In genomic region chr6:38252139-38252538, GRCm38 (mm10) we compare ENCODE assay signal across 11 mouse cellular contexts. TPM values are rescaled to one million over a fixed set of nuclear protein-coding genes. Genes with fewer than 3 reads are reported as not detected.
A peak's percentile ranks its signal among the peaks of the same experiment; 100 is the strongest.
DNase-seq lines count a peak whose midpoint lies in the region; ATAC-seq lines count a peak whose summit lies in the region.
"Had no signal": no experiment of that assay in that cellular context is flagged by ENCODE, and none has a peak within 500 bp of the region (broad histone marks: within the 10 kb centered on the region; RNA-seq: fewer than 3 reads in every experiment).

No protein-coding gene starts in this region.

- ATAC-seq in embryonic facial prominence, embryonic 12.5 days (ENCODE audit: insufficient number of reproducible peaks, insufficient read depth, low FRiP score, low TSS enrichment), result no peak
- no peak for ATAC-seq in intestine, embryonic 15.5 days
- ATAC-seq in midbrain, embryonic 11.5 days (ENCODE audit: low FRiP score), result no peak
- ATAC-seq: Patski had no signal

- H3K9ac ChIP-seq in embryonic facial prominence, embryonic 12.5 days, result peak overlapping the region; percentile 98
- H3K9ac ChIP-seq in intestine, embryonic 15.5 days, result 0 out of 2 replicates have a peak overlapping the region, but pooled peaks have one; percentile 91
- H3K9ac ChIP-seq in midbrain, embryonic 11.5 days (ENCODE audit: low read length), result peak overlapping the region; percentile 98; the same call in 1 of the 2 replicates

- H3K36me3 ChIP-seq in embryonic facial prominence, embryonic 12.5 days, result no peaks in the 10 kb centered on the region
- H3K36me3 ChIP-seq in intestine, embryonic 15.5 days, result no peaks in the 10 kb centered on the region
- H3K36me3 ChIP-seq in midbrain, embryonic 11.5 days (ENCODE audit: control insufficient read depth, insufficient read depth, low read length), result no peaks in the 10 kb centered on the region

- no peaks in the 10 kb centered on the region for H3K9me3 ChIP-seq in embryonic facial prominence, embryonic 12.5 days
- H3K9me3 ChIP-seq in intestine, embryonic 15.5 days, result no peaks in the 10 kb centered on the region
- no peaks in the 10 kb centered on the region for H3K9me3 ChIP-seq in midbrain, embryonic 11.5 days (ENCODE audit: control insufficient read depth, low read length)

- peak overlapping the region; percentile 90 for H3K4me3 ChIP-seq in embryonic facial prominence, embryonic 12.5 days
- H3K4me3 ChIP-seq in intestine, embryonic 15.5 days (replicated peaks), result no peak overlapping the region
- peak overlapping the region; percentile 88 for H3K4me3 ChIP-seq in midbrain, embryonic 11.5 days (ENCODE audit: low read depth, low read length)

- peaks cover 38% of the 10 kb centered on the region for H3K4me1 ChIP-seq in embryonic facial prominence, embryonic 12.5 days
- peaks cover 14% of the 10 kb centered on the region for H3K4me1 ChIP-seq in intestine, embryonic 15.5 days (replicated peaks)
- H3K4me1 ChIP-seq in midbrain, embryonic 11.5 days (ENCODE audit: control insufficient read depth, insufficient read depth, low read length), result peaks cover 18% of the 10 kb centered on the region

- H3K27me3 ChIP-seq in embryonic facial prominence, embryonic 12.5 days, result no peaks in the 10 kb centered on the region
- no peaks in the 10 kb centered on the region for H3K27me3 ChIP-seq in intestine, embryonic 15.5 days (replicated peaks)
- H3K27me3 ChIP-seq in midbrain, embryonic 11.5 days (ENCODE audit: control insufficient read depth, insufficient read depth, low read length), result no peaks in the 10 kb centered on the region
- H3K27me3 ChIP-seq: Patski had no signal

- no peak overlapping the region for H3K27ac ChIP-seq in embryonic facial prominence, embryonic 12.5 days
- H3K27ac ChIP-seq in intestine, embryonic 15.5 days, result no peak overlapping the region
- no peak overlapping the region for H3K27ac ChIP-seq in midbrain, embryonic 11.5 days (ENCODE audit: low read depth, low read length)

- 44% methylated on average over 10 of the region's 10 CpGs for WGBS in embryonic facial prominence, embryonic 12.5 days
- WGBS in intestine, embryonic 15.5 days, result 66% methylated on average over 10 of the region's 10 CpGs
- 71% methylated on average over 10 of the region's 10 CpGs for WGBS in midbrain, embryonic 11.5 days

- peak; percentile 14 for DNase-seq in CD4-positive helper T cell, adult 2 months (ENCODE audit: low read depth, low spot score)
- no peak for DNase-seq in midbrain, embryonic 11.5 days (ENCODE audit: low spot score, missing footprints)
- no peak for DNase-seq in MN1 (ENCODE audit: low spot score)
- DNase-seq in gastrocnemius, postnatal 25 days, result no peak
- no peak for DNase-seq in spleen, postnatal 36 days (ENCODE audit: low spot score in 2 of 2)
- DNase-seq: liver; thymus, postnatal 14 days had no signal

- peak overlapping the region; percentile 70 for H3K4me2 ChIP-seq in embryonic facial prominence, embryonic 12.5 days (replicated peaks)
- peak overlapping the region; percentile 86 for H3K4me2 ChIP-seq in intestine, embryonic 15.5 days (replicated peaks)
- H3K4me2 ChIP-seq in midbrain, embryonic 11.5 days, result peak overlapping the region; percentile 73

RNA-seq across cellular contexts. Expression of gene D630045J12Rik, which starts 1.7 kb away (rescaled TPM):
- polyA plus RNA-seq in embryonic facial prominence, embryonic 12.5 days (2016; fragmentation: Nextera tagmentation; extraction: Ambion mirVana), result 8.7 and 9.7 TPM in 2 replicates
- polyA plus RNA-seq in intestine, embryonic 15.5 days (2015; fragmentation: Nextera tagmentation; extraction: Ambion mirVana), result 2.8 and 3.3 TPM in 2 replicates
- polyA plus RNA-seq in midbrain, embryonic 11.5 days (2014; fragmentation: Nextera tagmentation; extraction: Ambion mirVana), result 9.7 and 10.1 TPM in 2 replicates
- under 1 TPM; 0.46 to 0.56 TPM for total RNA-seq in gastrocnemius, postnatal 25 days (2021)
- total RNA-seq: neutrophil, adult 5-6 weeks had no signal

RNA-seq across cellular contexts. Expression of gene Zc3hav1l, which starts 46.9 kb away (rescaled TPM):
- polyA plus RNA-seq in embryonic facial prominence, embryonic 12.5 days (2016; fragmentation: Nextera tagmentation; extraction: Ambion mirVana), result 15.6 and 17.6 TPM in 2 replicates
- 8.3 and 9.0 TPM in 2 replicates for polyA plus RNA-seq in intestine, embryonic 15.5 days (2015; fragmentation: Nextera tagmentation; extraction: Ambion mirVana)
- 12.1 and 13.1 TPM in 2 replicates for polyA plus RNA-seq in midbrain, embryonic 11.5 days (2014; fragmentation: Nextera tagmentation; extraction: Ambion mirVana)
- 1 to 10 TPM in 1 of 2 experiments, under 1 TPM in 1; 0.84 to 1.0 TPM for total RNA-seq in gastrocnemius, postnatal 25 days (2021)
